Mouse (Mus musculus): ENCODE data around the gene Fggy. TPM values are rescaled to one million over a fixed set of nuclear protein-coding genes. Genes with fewer than 3 reads are reported as not detected.

The Fggy gene
- polyA plus RNA-seq, 1 experiment from 2014 or later: 5.3 TPM

DNA sequence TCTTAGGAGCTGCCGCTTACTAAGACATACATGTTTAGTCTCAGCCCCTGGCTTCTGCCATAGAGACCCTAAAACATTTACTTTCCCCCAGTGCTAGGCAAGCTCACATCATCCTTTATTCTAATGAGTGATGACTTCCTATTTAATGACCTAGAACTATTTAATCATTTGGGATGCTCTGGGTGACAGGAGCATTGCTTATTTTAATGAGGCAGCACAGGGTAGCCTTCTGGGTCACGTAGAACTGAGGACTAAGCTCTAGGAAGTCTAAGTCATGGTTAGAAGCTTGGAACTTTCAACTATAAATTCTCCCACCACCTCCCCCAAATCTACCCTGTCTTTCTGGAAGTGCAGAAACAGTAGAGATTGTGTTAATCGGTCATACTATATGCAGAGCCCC, 111.2 kb downstream of the Fggy start:
- no peak overlapping the region for H3K27ac ChIP-seq
- no peak overlapping the region for H3K9ac ChIP-seq
- H3K4me2 ChIP-seq: no peak overlapping the region
- H3K36me3 ChIP-seq (ENCODE audit: poor library complexity, severe bottlenecking): no peaks in the 10 kb centered on the region
- H3K9me3 ChIP-seq (replicated peaks): no peaks in the 10 kb centered on the region
- no peak overlapping the region for H3K4me3 ChIP-seq
- WGBS: 88% methylated on average over 3 of the region's 3 CpGs
- no peaks in the 10 kb centered on the region for H3K27me3 ChIP-seq
- no peak for ATAC-seq
- H3K4me1 ChIP-seq: peaks cover 12% of the 10 kb centered on the region

DNA sequence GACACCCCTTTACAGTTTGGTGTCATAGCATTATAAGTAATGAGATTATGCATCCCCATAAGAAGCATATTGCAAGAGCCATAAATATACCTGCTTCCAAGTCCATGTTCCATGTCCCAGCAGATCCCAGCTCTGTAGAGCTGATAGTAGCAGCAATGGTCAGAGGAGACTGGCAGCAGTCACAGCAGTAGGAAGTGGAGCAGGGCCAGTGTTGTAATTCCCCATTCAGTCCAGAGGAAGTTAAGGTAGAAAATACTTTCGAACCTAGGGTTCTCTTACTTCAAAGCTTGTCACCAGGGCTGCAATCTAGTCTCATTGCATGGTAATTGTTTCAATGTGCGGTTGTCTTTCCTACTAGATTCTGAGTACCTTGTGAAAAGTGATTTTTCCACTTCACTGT, 112.0 kb downstream of the Fggy start:
- peaks cover 9% of the 10 kb centered on the region for H3K4me1 ChIP-seq
- H3K36me3 ChIP-seq (ENCODE audit: poor library complexity, severe bottlenecking): no peaks in the 10 kb centered on the region
- H3K4me3 ChIP-seq: no peak overlapping the region
- H3K9ac ChIP-seq: no peak overlapping the region
- H3K9me3 ChIP-seq (replicated peaks): no peaks in the 10 kb centered on the region
- no peak overlapping the region for H3K4me2 ChIP-seq
- 51% methylated on average over 2 of the region's 2 CpGs for WGBS
- H3K27ac ChIP-seq: no peak overlapping the region
- H3K27me3 ChIP-seq: no peaks in the 10 kb centered on the region
- no peak for ATAC-seq

DNA sequence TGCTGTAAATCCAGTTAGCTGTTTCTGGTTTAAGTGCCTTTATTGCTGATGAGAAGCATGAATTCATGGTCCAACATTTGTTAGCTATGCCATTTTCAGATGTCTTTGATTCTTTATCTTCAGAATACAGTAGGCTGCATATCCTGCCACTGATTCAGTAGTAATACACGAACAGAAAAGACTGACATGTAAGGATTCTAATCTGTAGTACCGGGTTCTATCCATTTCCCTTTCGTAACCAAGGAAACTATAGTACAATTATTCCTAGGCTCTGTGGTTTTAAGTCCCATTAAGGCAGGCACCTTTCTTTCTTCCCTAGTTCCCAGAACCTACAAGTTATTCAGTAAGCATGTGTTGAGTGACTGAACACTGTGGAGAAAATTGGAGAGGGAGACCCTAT, 113.3 kb downstream of the Fggy start:
- Histone ChIP-seq H3K27me3 (no peaks in the 10 kb centered on the region), H3K36me3 (ENCODE audit: poor library complexity, severe bottlenecking) (no peaks in the 10 kb centered on the region), H3K4me2 (no peak overlapping the region), H3K9me3 (replicated peaks) (no peaks in the 10 kb centered on the region), H3K4me3 (no peak overlapping the region), H3K4me1 (peaks cover 9% of the 10 kb centered on the region), H3K9ac (no peak overlapping the region), H3K27ac (no peak overlapping the region)
- WGBS: 53% methylated on average over 3 of the region's 3 CpGs
- ATAC-seq: 0 out of 2 replicates have a peak, but pooled peaks have one; percentile 16

DNA sequence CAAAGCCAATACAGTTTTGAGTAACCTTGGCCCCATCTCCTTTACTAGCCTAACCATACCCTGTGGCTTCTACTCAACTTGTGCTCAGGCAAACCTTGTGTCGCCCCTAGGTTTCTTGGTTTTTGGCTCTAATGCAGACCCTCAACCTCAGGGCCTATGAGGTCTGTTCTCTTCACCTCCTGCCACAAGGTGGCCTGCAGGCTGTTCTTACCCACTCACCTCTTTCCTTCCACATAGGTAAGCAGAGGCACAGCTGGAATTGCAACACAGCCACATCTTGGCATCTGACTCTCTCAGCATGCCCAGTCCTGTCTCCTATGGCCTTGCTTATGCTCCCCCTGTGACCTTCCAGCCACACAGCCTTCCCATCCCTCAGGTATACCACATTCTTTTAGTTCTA, 114.7 kb downstream of the Fggy start:
- no peak for ATAC-seq
- Histone ChIP-seq H3K27ac (no peak overlapping the region), H3K9me3 (replicated peaks) (no peaks in the 10 kb centered on the region), H3K4me1 (peaks cover 4% of the 10 kb centered on the region; the same call in 1 of the 2 replicates), H3K4me2 (no peak overlapping the region), H3K36me3 (ENCODE audit: poor library complexity, severe bottlenecking) (no peaks in the 10 kb centered on the region), H3K9ac (no peak overlapping the region), H3K27me3 (no peaks in the 10 kb centered on the region), H3K4me3 (no peak overlapping the region)
- 90% methylated on average over 1 of the region's 1 CpGs for WGBS

DNA sequence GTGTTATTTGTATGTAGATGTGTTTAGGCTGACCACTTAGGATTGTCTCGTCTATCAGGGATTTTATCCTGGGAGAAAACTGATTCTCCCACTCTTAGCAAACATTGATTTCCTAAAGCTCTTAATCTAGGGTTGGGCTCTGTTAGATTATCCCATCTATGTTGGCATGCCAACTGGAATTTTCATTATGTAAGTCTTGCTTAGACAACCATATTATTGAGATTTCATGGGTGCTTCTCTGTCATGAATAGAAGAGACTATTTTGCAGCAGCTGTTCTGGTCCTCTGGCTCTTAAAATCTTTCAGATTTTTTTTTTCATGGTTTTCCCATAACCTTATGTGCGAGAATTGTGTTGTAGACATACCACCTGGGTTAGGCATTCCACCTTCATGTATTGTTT, 119.1 kb downstream of the Fggy start:
- Histone ChIP-seq H3K4me2 (no peak overlapping the region), H3K27ac (no peak overlapping the region), H3K9me3 (replicated peaks) (no peaks in the 10 kb centered on the region), H3K4me1 (no peaks in the 10 kb centered on the region), H3K9ac (no peak overlapping the region), H3K36me3 (ENCODE audit: poor library complexity, severe bottlenecking) (no peaks in the 10 kb centered on the region), H3K27me3 (no peaks in the 10 kb centered on the region), H3K4me3 (no peak overlapping the region)
- WGBS: 87% methylated on average over 2 of the region's 2 CpGs
- no peak for ATAC-seq

DNA sequence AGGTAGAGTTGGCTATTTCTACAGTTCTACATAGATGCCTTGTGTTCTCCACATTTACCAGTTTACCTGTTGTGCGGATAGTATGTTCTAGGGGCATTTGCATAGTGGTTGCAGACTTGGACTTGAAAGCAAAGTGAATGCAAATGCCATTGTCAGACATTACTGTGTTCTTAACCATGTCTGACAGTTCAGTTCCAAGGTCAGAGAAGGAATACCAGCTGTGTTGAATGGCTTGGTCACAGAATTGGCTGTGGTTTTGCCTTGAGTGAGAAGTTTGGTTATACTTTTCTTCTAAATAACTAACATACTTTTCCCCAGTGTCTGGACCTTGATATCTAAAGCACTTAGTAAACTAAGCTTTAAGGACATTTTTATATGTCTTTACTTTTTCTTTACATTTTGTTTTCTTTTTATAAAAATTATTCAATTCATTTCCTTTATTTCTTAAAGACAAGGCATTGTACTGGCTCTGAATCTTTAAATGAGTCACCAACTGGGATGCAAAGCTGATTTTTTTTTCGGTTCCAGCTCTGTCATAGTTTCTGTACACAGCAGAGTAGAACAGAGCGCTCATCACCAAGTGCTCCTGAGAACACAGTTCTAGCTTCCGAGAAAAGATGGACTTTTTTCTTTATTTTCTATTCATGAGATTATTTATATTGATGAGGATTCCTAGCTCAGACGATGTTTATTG, 123.6 kb downstream of the Fggy start:
- no peak overlapping the region for H3K4me3 ChIP-seq
- no peaks in the 10 kb centered on the region for H3K27me3 ChIP-seq
- 84% methylated on average over 5 of the region's 5 CpGs for WGBS
- H3K9ac ChIP-seq: no peak overlapping the region
- no peaks in the 10 kb centered on the region for H3K9me3 ChIP-seq (replicated peaks)
- H3K4me2 ChIP-seq: no peak overlapping the region
- peaks cover 24% of the 10 kb centered on the region for H3K4me1 ChIP-seq
- ATAC-seq: no peak
- H3K27ac ChIP-seq: no peak overlapping the region
- H3K36me3 ChIP-seq (ENCODE audit: poor library complexity, severe bottlenecking): no peaks in the 10 kb centered on the region

DNA sequence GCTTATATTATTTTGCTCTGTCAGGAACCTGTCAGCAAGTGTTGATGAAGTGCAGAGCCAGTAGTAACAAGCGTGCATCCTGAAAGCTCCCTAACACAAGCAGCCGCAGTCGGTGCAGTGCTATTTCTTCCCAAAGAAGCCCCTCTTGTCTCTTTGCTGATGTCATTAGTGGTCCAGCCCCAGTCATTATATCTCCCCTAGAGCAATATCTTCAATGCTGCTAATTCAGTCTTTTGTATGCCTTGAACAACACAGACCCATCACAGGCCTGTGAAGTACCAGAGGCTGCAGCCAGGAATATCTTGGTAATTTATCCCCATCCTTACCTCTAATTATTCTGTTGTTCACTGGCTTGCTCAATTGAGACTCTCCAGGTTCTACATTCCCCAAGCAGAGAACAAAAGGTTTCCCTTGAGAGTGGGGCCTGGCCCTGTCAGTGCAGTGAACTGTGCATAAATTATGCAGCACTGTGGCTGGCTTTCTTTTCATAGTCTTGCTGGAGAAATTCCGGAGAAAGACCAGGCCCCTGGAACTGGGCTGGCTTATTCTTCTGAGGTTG, 127.3 kb downstream of the Fggy start:
- no peaks in the 10 kb centered on the region for H3K36me3 ChIP-seq (ENCODE audit: poor library complexity, severe bottlenecking)
- 1% methylated on average over 4 of the region's 4 CpGs for WGBS
- H3K9me3 ChIP-seq (replicated peaks): no peaks in the 10 kb centered on the region
- H3K27me3 ChIP-seq: no peaks in the 10 kb centered on the region
- peaks cover 24% of the 10 kb centered on the region for H3K4me1 ChIP-seq
- peak; percentile 92 for ATAC-seq
- H3K4me2 ChIP-seq: no peak overlapping the region
- no peak overlapping the region for H3K9ac ChIP-seq
- no peak overlapping the region for H3K4me3 ChIP-seq
- peak overlapping the region; percentile 81 for H3K27ac ChIP-seq

DNA sequence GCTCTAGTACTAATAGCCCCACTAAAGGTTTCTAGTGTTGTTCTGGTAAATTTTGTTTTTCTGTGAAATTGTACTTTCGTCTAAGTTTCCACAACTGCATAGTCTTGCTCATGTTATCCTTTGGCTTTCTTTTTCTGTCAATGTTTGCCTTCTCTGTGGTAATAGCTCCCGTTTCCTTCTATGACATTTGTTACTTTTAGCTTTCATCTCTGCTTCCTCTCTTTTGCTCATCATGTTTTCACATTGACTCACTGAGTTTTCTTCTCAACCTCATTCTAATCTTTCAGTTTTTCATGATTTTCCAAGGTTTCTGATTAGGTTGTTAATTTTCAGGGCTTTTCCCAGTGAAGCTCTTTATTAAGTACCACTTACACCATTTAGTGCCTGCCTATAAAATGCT, 129.5 kb downstream of the Fggy start:
- no peak overlapping the region for H3K9ac ChIP-seq
- no peaks in the 10 kb centered on the region for H3K27me3 ChIP-seq
- ATAC-seq: no peak
- 92% methylated on average over 2 of the region's 2 CpGs for WGBS
- peaks cover 24% of the 10 kb centered on the region for H3K4me1 ChIP-seq
- no peak overlapping the region for H3K4me3 ChIP-seq
- no peak overlapping the region for H3K27ac ChIP-seq
- no peaks in the 10 kb centered on the region for H3K36me3 ChIP-seq (ENCODE audit: poor library complexity, severe bottlenecking)
- no peaks in the 10 kb centered on the region for H3K9me3 ChIP-seq (replicated peaks)
- no peak overlapping the region for H3K4me2 ChIP-seq

DNA sequence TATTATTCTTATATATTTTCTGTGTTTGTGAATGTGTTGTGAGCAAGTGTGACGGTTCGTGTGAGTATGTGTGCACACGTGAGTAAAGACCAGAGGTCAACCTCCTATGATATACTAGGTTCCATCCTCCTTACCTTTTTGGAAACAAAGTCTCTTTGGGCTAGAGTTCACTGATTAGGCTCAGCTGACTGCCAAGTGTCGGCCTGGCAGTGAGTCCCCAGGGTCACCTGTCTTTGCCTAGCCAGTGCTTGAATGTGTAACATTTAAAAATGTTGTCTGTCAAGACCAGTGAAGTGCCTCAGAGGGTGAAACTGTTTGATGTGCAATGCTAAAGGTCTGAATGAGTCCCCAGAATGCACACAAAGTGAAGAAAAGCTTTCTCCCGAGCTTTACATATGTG, 130.0 kb downstream of the Fggy start:
- no peaks in the 10 kb centered on the region for H3K27me3 ChIP-seq
- no peak overlapping the region for H3K4me3 ChIP-seq
- 90% methylated on average over 5 of the region's 5 CpGs for WGBS
- ATAC-seq: no peak
- peaks cover 24% of the 10 kb centered on the region for H3K4me1 ChIP-seq
- H3K9me3 ChIP-seq (replicated peaks): no peaks in the 10 kb centered on the region
- no peak overlapping the region for H3K27ac ChIP-seq
- H3K9ac ChIP-seq: no peak overlapping the region
- no peak overlapping the region for H3K4me2 ChIP-seq
- no peaks in the 10 kb centered on the region for H3K36me3 ChIP-seq (ENCODE audit: poor library complexity, severe bottlenecking)

DNA sequence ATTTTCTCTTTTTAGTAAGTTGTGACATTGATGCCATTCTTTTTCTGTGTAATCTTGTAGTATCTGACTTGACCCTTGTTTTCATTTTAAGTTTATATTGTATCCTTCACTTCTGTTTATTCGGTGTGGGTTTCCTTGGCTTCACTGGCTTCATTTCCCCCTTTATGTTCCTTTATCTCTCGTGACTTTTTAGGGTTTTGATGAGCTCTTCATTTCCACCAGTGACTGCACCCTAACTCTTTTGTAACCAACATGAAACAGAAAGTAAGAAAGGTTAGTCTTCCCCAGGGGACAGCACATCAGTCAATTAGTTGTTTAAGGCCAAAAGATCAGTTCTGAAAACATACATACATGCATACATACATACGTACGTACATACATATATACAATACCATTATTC, 130.9 kb downstream of the Fggy start:
- ATAC-seq: no peak
- 92% methylated on average over 4 of the region's 4 CpGs for WGBS
- no peaks in the 10 kb centered on the region for H3K27me3 ChIP-seq

DNA sequence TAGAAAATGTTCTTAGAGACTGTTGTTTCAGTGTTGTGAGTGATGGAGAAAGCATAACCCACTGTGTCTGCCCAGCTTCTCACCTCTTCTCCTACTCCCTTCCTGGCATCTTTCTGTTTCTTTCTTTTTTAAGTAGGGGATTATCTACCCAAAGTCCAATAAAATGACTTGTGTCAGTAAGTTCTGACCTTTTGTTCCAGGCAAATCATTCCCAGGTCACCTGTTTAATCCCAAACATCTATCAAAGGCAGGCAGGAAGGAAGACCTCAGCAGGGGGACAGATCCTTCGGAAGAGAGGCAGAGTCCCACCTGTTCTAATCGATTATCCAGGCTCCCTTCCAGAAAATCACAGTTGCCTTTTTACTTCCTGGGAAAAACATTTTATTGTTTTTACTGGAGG, 143.1 kb downstream of the Fggy start:
- Histone ChIP-seq H3K36me3 (ENCODE audit: poor library complexity, severe bottlenecking) (no peaks in the 10 kb centered on the region), H3K4me2 (no peak overlapping the region), H3K27me3 (no peaks in the 10 kb centered on the region), H3K9ac (no peak overlapping the region), H3K4me3 (no peak overlapping the region), H3K4me1 (no peaks in the 10 kb centered on the region), H3K9me3 (replicated peaks) (no peaks in the 10 kb centered on the region), H3K27ac (no peak overlapping the region)
- ATAC-seq: no peak
- 33% methylated on average over 2 of the region's 2 CpGs for WGBS

More for the DNA sequence above, 130.9 kb downstream of the Fggy start:
- Histone ChIP-seq H3K36me3 (ENCODE audit: poor library complexity, severe bottlenecking) (no peaks in the 10 kb centered on the region), H3K4me1 (peaks cover 24% of the 10 kb centered on the region), H3K9me3 (replicated peaks) (no peaks in the 10 kb centered on the region), H3K9ac (no peak overlapping the region), H3K4me3 (no peak overlapping the region), H3K4me2 (no peak overlapping the region), H3K27ac (no peak overlapping the region)

DNA sequence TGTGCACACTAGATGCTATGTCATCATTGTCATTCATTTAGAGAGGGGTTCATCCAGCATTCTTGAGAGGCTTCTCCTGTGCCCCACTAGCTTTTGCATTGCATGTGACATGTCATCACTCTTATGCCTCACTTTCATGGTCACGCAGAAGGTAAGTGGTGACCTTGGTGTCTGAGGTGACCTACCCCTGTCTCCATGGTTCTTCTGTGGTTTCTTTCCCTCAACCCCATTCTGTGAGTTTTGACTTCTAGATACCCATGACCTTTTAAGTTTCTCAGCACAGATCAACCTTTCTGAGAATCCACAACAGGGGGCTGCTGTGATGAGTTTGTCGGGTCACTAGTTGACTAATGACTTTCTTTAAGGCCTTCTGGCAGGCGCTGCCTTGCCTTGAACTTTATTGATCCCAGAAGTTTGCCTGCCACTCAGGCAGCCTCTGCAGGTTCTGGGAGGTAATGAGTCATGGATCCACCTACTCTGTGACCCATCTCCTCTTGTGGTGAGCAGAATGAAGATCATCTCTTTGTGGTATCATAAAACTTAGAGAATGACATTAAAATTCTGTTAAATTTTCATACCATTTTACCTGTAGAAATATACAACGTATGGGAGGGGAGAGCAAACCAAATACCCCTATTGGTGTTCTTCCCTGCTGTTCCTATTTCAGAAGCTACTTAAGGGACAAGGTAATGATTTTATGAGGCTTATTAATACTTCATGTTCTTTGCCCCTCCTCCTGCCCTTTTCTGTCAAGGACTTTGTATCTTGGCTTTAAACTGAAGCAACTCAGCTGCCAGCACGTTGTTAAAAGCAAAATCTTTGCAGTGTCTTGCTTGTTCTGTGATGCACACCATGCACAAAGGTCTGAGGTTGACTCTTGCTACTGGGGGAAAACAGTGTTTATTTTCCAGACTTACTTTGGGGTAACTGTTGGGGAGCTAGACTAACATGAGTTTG, 150.9 kb downstream of the Fggy start:
- H3K4me2 ChIP-seq: no peak overlapping the region
- no peak overlapping the region for H3K4me3 ChIP-seq
- 90% methylated on average over 5 of the region's 5 CpGs for WGBS
- no peaks in the 10 kb centered on the region for H3K36me3 ChIP-seq (ENCODE audit: poor library complexity, severe bottlenecking)
- H3K9me3 ChIP-seq (replicated peaks): no peaks in the 10 kb centered on the region
- H3K27me3 ChIP-seq: no peaks in the 10 kb centered on the region
- no peaks in the 10 kb centered on the region for H3K4me1 ChIP-seq
- H3K27ac ChIP-seq: no peak overlapping the region
- H3K9ac ChIP-seq: no peak overlapping the region
- ATAC-seq: no peak
